13 mouse cellular contexts compared by ENCODE assay signal in genomic region chr17:24557091-24557490, GRCm38 (mm10). TPM values are rescaled to one million over a fixed set of nuclear protein-coding genes. Genes with fewer than 3 reads are reported as not detected.
A peak's percentile ranks its signal among the peaks of the same experiment; 100 is the strongest.
DNase-seq lines count a peak whose midpoint lies in the region; ATAC-seq and TF ChIP-seq lines count a peak whose summit lies in the region.
"Had no signal": no experiment of that assay in that cellular context is flagged by ENCODE, and none has a peak within 500 bp of the region (broad histone marks: within the 10 kb centered on the region; RNA-seq: fewer than 3 reads in every experiment).

No protein-coding gene starts in this region.

- no peak for DNase-seq in cerebellum, adult 2 months
- DNase-seq in cerebellum, postnatal 10 days, result no peak
- DNase-seq in midbrain, embryonic 10.5 days (ENCODE audit: low spot score), result no peak
- peak; percentile 54 for DNase-seq in heart, postnatal 4 days
- no peak for DNase-seq in right cerebral cortex, postnatal 4 days
- DNase-seq: kidney, adult 11 months; liver, postnatal 0 days; spleen, adult 18-20 months had no signal

- peaks cover 49% of the 10 kb centered on the region for H3K4me1 ChIP-seq in cerebellum, adult 2 months (ENCODE audit: control insufficient read depth, insufficient read depth, low read length)
- peaks cover 32% of the 10 kb centered on the region for H3K4me1 ChIP-seq in midbrain, embryonic 10.5 days
- peaks cover 40% of the 10 kb centered on the region for H3K4me1 ChIP-seq in midbrain, embryonic 13.5 days (replicated peaks)
- H3K4me1 ChIP-seq in stomach, embryonic 16.5 days (ENCODE audit: control insufficient read depth, insufficient read depth, low read length), result peaks cover 30% of the 10 kb centered on the region

- no peak for ATAC-seq in midbrain, embryonic 13.5 days
- ATAC-seq in stomach, embryonic 16.5 days (ENCODE audit: insufficient read depth, low FRiP score), result peak; percentile 65; the same call in 1 of the 2 replicates
- ATAC-seq in activated CD4-positive, CD25-positive, alpha-beta regulatory T cell, adult 4 months, result no peak
- ATAC-seq: liver, postnatal 0 days; Patski had no signal

- 56% methylated on average over 7 of the region's 7 CpGs for WGBS in cerebellum, adult 2 months
- WGBS in midbrain, embryonic 10.5 days, result 86% methylated on average over 7 of the region's 7 CpGs
- 96% methylated on average over 7 of the region's 7 CpGs for WGBS in midbrain, embryonic 13.5 days
- WGBS in stomach, embryonic 16.5 days, result 59% methylated on average over 7 of the region's 7 CpGs

- H3K27ac ChIP-seq in cerebellum, adult 2 months (ENCODE audit: insufficient read depth, low read length), result 0 out of 2 replicates have a peak overlapping the region, but pooled peaks have one; percentile 2
- H3K27ac ChIP-seq in midbrain, embryonic 10.5 days (replicated peaks), result 0 out of 2 replicates have a peak overlapping the region, but pooled peaks have one; percentile 33
- no peak overlapping the region for H3K27ac ChIP-seq in midbrain, embryonic 13.5 days
- H3K27ac ChIP-seq in stomach, embryonic 16.5 days (ENCODE audit: low read length), result peak overlapping the region; percentile 93

- no peak for TF ChIP-seq POLR2A in cerebellum, adult 2 months (IDR thresholded peaks at IDR 0.05; ENCODE audit: borderline replicate concordance, insufficient read depth, low read length)

- peaks cover 8% of the 10 kb centered on the region for H3K36me3 ChIP-seq in midbrain, embryonic 10.5 days
- no peaks in the 10 kb centered on the region for H3K36me3 ChIP-seq in midbrain, embryonic 13.5 days
- H3K36me3 ChIP-seq in stomach, embryonic 16.5 days (ENCODE audit: control insufficient read depth, insufficient read depth, low read length), result no peaks in the 10 kb centered on the region

- H3K9ac ChIP-seq in midbrain, embryonic 13.5 days (replicated peaks), result no peak overlapping the region
- no peak overlapping the region for H3K9ac ChIP-seq in stomach, embryonic 16.5 days (ENCODE audit: low read length)
- H3K9ac ChIP-seq: liver, postnatal 0 days had no signal

- no peaks in the 10 kb centered on the region for H3K27me3 ChIP-seq in cerebellum, adult 2 months (ENCODE audit: control insufficient read depth, insufficient read depth, low read length)
- no peaks in the 10 kb centered on the region for H3K27me3 ChIP-seq in midbrain, embryonic 10.5 days (ENCODE audit: low read depth, poor library complexity, severe bottlenecking)
- H3K27me3 ChIP-seq in midbrain, embryonic 13.5 days, result no peaks in the 10 kb centered on the region
- H3K27me3 ChIP-seq in stomach, embryonic 16.5 days (ENCODE audit: control insufficient read depth, insufficient read depth, low read length), result no peaks in the 10 kb centered on the region
- H3K27me3 ChIP-seq: Patski had no signal

- H3K4me2 ChIP-seq in midbrain, embryonic 13.5 days (replicated peaks), result no peak overlapping the region
- H3K4me2 ChIP-seq in stomach, embryonic 16.5 days (ENCODE audit: low read depth, low read length), result no peak overlapping the region

- H3K9me3 ChIP-seq in midbrain, embryonic 10.5 days (replicated peaks), result no peaks in the 10 kb centered on the region
- H3K9me3 ChIP-seq in midbrain, embryonic 13.5 days, result no peaks in the 10 kb centered on the region
- H3K9me3 ChIP-seq in stomach, embryonic 16.5 days (replicated peaks; ENCODE audit: control insufficient read depth, low read length), result no peaks in the 10 kb centered on the region

- H3K4me3 ChIP-seq in cerebellum, adult 2 months (replicated peaks; ENCODE audit: insufficient read depth, low read depth, low read length), result no peak overlapping the region
- peak overlapping the region; percentile 10; the same call in 1 of the 2 replicates for H3K4me3 ChIP-seq in midbrain, embryonic 10.5 days
- H3K4me3 ChIP-seq in midbrain, embryonic 13.5 days (replicated peaks), result no peak overlapping the region
- no peak overlapping the region for H3K4me3 ChIP-seq in stomach, embryonic 16.5 days (replicated peaks; ENCODE audit: low read length)
- H3K4me3 ChIP-seq: left cerebral cortex, adult 2 months had no signal

- no peak for TF ChIP-seq CTCF in cerebellum, adult 2 months (IDR thresholded peaks at IDR 0.05; ENCODE audit: borderline replicate concordance, insufficient read depth, low read depth, low read length)

RNA-seq across cellular contexts. Expression of gene Pkd1, which starts 7.5 kb away (rescaled TPM):
- polyA plus RNA-seq in cerebellum, adult 2 months (2012; rRNA removed), result 122 and 132 TPM in 2 replicates
- 14.7 and 18.5 TPM in 2 replicates for polyA plus RNA-seq in midbrain, embryonic 10.5 days (2016; fragmentation: Nextera tagmentation; extraction: Ambion mirVana)
- polyA plus RNA-seq in midbrain, embryonic 13.5 days (2015; fragmentation: Nextera tagmentation; extraction: Ambion mirVana), result 17.7 and 19.4 TPM in 2 replicates
- 10 to 100 TPM; 50.1 to 52.6 TPM for total RNA-seq in heart, postnatal 4 days (2021)
- 21.7 and 22.2 TPM in 2 replicates for polyA plus RNA-seq in stomach, embryonic 16.5 days (2015; fragmentation: Nextera tagmentation; extraction: Ambion mirVana)
- polyA plus RNA-seq in activated CD4-positive, CD25-positive, alpha-beta regulatory T cell, adult 4 months (2017; shearing (Covaris generic)), result 10 to 100 TPM; 11.5 to 15.4 TPM

RNA-seq across cellular contexts. Expression of gene Rab26, which starts 23.1 kb away (rescaled TPM):
- polyA plus RNA-seq in cerebellum, adult 2 months (2012; rRNA removed), result 21.7 and 22.6 TPM in 2 replicates
- polyA plus RNA-seq in midbrain, embryonic 10.5 days (2016; fragmentation: Nextera tagmentation; extraction: Ambion mirVana), result 2.1 and 2.9 TPM in 2 replicates
- 2.9 TPM in 2 replicates for polyA plus RNA-seq in midbrain, embryonic 13.5 days (2015; fragmentation: Nextera tagmentation; extraction: Ambion mirVana)
- under 1 TPM; 0.27 to 0.38 TPM for total RNA-seq in heart, postnatal 4 days (2021)
- polyA plus RNA-seq in stomach, embryonic 16.5 days (2015; fragmentation: Nextera tagmentation; extraction: Ambion mirVana), result 7.9 and 9.4 TPM in 2 replicates
- polyA plus RNA-seq in activated CD4-positive, CD25-positive, alpha-beta regulatory T cell, adult 4 months (2017; shearing (Covaris generic)), result 1 to 10 TPM; 2.8 to 3.3 TPM

RNA-seq across cellular contexts. Expression of gene Traf7, which starts 29.4 kb away (rescaled TPM):
- polyA plus RNA-seq in cerebellum, adult 2 months (2012; rRNA removed), result 197 and 198 TPM in 2 replicates
- polyA plus RNA-seq in midbrain, embryonic 10.5 days (2016; fragmentation: Nextera tagmentation; extraction: Ambion mirVana), result 106 and 110 TPM in 2 replicates
- 97.3 and 106 TPM in 2 replicates for polyA plus RNA-seq in midbrain, embryonic 13.5 days (2015; fragmentation: Nextera tagmentation; extraction: Ambion mirVana)
- 100 to 1,000 TPM in 1 of 2 experiments, 10 to 100 TPM in 1; 97.6 to 106 TPM for total RNA-seq in heart, postnatal 4 days (2021)
- polyA plus RNA-seq in stomach, embryonic 16.5 days (2015; fragmentation: Nextera tagmentation; extraction: Ambion mirVana), result 80.6 and 104 TPM in 2 replicates
- polyA plus RNA-seq in activated CD4-positive, CD25-positive, alpha-beta regulatory T cell, adult 4 months (2017; shearing (Covaris generic)), result 10 to 100 TPM; 35.0 to 58.7 TPM
